Mouse (Mus musculus) bone marrow, adult 2 months (tissue): ENCODE measurements around the gene Rnf10. TPM values are rescaled to one million over a fixed set of nuclear protein-coding genes. Genes with fewer than 3 reads are reported as not detected.

Experiments used
- H3K27ac ChIP-seq: fragments of 200-500 bp; 2 replicates; pipeline ENCODE4 v1.5.1; 2012; ENCODE audit warnings: low read depth, mild to moderate bottlenecking, control low read depth, inconsistent platforms, low read length; ENCODE audit not compliant: control insufficient read depth, poor library complexity, insufficient read depth
- H3K4me1 ChIP-seq: fragments of 200-500 bp; 2 replicates; pipeline ENCODE4 v1.6.1; 2011; ENCODE audit warnings: low read length; ENCODE audit not compliant: control insufficient read depth, insufficient read depth
- H3K4me3 ChIP-seq: fragments of 200-500 bp; replicated peaks from 2 replicates; pipeline ENCODE3; 2011; ENCODE audit warnings: mild to moderate bottlenecking, low read depth, low read length, control low read depth; ENCODE audit not compliant: control insufficient read depth
- CTCF ChIP-seq: fragments of 200-500 bp; IDR thresholded peaks from 2 replicates; pipeline ENCODE4 v1.5.1; 2011; ENCODE audit warnings: low read length, control low read depth; ENCODE audit not compliant: control insufficient read depth, insufficient read depth
- POLR2A ChIP-seq: fragments of 200-500 bp; IDR thresholded peaks from 2 replicates; pipeline ENCODE4 v1.6.1; 2011; ENCODE audit warnings: low read depth, mild to moderate bottlenecking, control low read depth, low read length, borderline replicate concordance; ENCODE audit not compliant: control insufficient read depth
- WGBS: fragments of 180-500 bp; shearing (Covaris S2); methylation state at CpG from one replicate; pipeline ENCODE4 v1.1.7; 2018; 5-methylcytosine and 5-hydroxymethylcytosine counted together
- polyA plus RNA-seq: library from polyadenylated mRNA; stranded (reverse); fragments of >200 nt; gene quantifications from 2 replicates; pipeline ENCODE4 v1.2.4, GENCODE M21; 2011; ENCODE audit warnings: low replicate concordance; ENCODE audit not compliant: missing spikeins, insufficient read depth, insufficient read length

The Rnf10 gene
- polyA plus RNA-seq, 1 experiment = 165 TPM

DNA sequence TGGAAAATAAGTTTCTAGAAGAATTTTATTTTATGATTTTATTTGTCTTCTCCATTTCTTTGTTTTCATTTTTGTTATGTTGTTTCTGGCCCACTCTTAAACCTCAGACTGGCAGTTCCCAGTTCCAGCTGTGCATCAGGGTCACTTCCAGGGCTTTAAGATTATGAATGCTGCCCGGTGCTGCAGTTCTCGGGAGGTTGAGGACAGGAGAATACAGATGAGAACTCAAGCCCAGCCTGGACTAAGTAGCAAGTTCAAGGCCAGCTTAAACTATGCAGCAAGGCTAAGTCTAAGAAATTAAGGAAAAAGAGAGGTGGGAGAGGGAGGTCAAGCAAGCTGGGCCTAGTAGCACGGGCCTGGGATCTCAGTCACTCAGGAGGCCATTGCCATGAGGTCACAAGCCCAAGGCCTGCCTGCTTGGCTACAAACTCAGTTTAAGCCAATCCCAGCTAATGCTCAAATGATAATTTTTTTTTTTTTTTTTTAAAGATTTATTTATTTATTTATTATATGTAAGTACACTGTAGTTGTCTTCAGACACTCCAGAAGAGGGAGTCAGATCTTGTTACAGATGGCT lies 5.1 kb downstream of the Rnf10 start:
- Histone ChIP-seq H3K4me1 (peaks cover 17% of the 10 kb centered on the region), H3K4me3 (no peak overlapping the region), H3K27ac (peak overlapping the region; percentile 81)
- TF ChIP-seq POLR2A (no peak), CTCF (no peak)
- WGBS = 59% methylated on average over 3 of the region's 3 CpGs

DNA sequence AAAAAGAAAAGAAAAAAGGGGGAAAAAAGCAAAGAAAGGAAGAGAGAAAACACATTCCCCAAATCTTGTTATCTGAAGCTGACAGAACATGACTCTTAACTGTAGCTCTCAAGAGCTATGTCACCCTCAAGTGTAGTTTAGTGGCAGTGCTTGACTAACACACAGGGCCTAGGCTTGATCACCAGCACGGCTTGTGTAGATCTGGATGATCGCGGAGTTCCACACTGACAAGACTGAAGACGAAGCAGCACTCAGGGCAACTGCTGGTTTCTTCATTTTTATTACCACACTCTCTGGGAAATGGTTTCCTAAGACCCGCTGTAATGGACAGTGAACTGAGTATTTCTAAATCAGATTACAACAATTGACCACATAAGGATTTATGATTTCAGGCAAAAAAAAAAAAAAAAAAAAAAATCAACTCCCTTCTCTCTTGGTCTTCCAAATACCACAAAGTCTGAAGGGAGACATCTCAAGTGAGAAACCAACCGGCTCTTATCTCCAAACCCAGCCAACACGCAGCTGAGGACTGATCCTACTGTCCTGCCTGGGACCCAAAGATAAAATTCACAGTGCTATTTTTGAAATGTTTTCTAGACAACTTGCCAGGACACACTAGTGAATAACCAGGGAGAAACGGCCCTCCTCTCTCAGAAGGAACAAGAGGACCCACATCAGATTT lies 5.8 kb downstream of the Rnf10 start:
- Histone ChIP-seq H3K4me1 (peaks cover 17% of the 10 kb centered on the region), H3K4me3 (peak overlapping the region; percentile 32), H3K27ac (peak overlapping the region; percentile 84)
- no peak for TF ChIP-seq POLR2A
- no peak for TF ChIP-seq CTCF
- 23% methylated on average over 8 of the region's 8 CpGs for WGBS

DNA sequence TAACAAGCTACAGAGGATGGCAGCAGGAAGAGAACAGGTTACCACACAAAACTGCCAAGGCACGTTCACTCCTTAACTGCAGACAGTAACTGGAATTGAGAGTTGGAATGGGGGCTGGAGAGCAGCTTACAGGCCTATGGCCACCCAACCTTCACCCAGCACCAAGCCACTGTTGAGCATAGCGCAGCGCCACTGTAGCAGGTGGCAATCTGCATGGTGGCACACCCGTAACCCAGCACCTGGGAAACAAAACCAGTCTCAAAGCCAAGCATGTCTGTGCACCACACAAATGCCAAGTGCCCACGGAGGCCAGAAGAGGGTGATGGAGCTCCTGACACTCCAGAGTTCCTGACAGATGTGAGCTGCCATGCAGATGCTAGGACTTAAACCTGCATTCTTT lies 6.4 kb downstream of the Rnf10 start:
- H3K27ac ChIP-seq = peak overlapping the region; percentile 84
- no peak for TF ChIP-seq POLR2A
- no peak for TF ChIP-seq CTCF
- 66% methylated on average over 5 of the region's 5 CpGs for WGBS
- H3K4me1 ChIP-seq = peaks cover 17% of the 10 kb centered on the region
- H3K4me3 ChIP-seq = no peak overlapping the region

DNA sequence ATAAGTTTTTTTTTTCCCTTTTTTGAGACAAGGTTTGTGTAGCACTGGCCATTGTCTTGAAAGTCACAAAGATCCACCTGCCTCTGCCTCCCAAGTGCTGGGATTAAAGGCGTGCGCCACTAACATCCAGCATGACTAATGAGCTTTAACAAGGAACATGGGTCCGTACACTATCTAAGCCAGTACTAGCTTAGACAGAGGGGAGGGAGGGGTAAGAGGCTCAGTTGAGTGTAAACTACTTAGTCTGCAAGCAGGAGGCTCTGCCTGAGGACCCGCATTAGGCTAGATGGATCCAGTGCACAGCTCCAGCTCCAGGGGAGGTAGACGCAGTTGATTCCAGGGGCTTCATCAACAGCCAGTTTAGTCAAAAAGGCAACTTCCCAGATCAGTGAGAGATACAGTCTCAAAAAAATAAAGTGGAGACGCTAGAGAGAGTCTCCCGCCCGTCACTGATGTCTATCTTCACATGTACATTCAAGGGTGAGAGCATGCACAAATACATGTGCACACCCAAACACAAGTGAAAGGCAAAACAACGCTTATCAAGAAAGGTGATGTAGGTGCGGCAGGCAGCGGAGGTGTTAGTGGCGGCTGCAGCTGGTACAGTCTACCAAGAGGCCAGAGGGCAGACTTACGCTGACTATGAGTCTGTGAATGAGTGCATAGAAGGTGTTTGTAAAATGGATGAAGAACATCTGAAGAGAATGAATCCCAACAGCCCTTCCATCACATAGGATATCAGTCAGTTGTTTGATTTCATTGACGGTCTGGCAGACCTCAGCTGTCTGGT lies 10.0 kb downstream of the Rnf10 start:
- 92% methylated on average over 14 of the region's 14 CpGs for WGBS
- H3K27ac ChIP-seq = no peak overlapping the region
- no peak for TF ChIP-seq POLR2A
- TF ChIP-seq CTCF = no peak
- H3K4me3 ChIP-seq = no peak overlapping the region
- H3K4me1 ChIP-seq = peaks cover 13% of the 10 kb centered on the region

DNA sequence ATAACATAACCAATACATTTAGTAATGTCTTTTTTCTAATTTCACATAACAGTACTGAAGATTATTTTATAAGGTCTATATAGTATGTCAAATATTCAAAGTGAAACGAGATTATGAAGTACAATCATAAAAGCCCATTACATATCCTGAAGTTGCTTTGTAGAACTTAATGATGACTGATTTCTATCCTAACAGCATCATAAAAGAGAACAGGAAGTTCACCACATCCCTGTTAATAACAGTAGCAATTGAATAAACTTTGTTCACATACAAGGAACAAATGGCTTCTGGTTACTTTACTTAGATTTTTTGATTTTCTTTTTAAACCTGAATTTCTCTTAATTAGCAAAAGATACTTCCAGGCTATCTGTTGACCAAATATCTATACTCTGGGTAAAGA lies 10.8 kb downstream of the Rnf10 start:
- no peak overlapping the region for H3K27ac ChIP-seq

DNA sequence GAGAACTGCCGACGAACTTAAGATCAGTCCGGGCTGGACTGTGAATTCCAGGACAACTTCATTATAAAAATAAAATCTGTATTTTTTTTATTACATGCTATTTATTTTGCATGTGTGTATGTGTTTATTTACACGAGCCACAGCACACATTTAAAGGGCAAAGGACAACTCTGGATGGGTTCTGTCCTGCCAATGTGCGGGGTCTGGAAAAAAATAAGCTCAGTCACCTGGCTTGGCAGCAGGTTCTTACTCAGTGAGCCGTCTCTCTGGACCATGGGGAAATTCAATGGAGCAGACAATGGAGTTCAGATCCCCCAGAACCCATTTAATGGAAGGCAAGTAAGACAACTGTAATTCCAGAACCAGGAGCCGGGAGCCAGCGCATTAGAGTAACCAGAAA lies 11.6 kb downstream of the Rnf10 start:
- 93% methylated on average over 8 of the region's 8 CpGs for WGBS
- H3K27ac ChIP-seq = no peak overlapping the region
- H3K4me3 ChIP-seq = no peak overlapping the region

More for the DNA sequence above, 10.8 kb downstream of the Rnf10 start:
- 74% methylated on average over 1 of the region's 1 CpGs for WGBS
- H3K4me3 ChIP-seq = no peak overlapping the region
- peaks cover 12% of the 10 kb centered on the region for H3K4me1 ChIP-seq
- TF ChIP-seq POLR2A (no peak), CTCF (no peak)

DNA sequence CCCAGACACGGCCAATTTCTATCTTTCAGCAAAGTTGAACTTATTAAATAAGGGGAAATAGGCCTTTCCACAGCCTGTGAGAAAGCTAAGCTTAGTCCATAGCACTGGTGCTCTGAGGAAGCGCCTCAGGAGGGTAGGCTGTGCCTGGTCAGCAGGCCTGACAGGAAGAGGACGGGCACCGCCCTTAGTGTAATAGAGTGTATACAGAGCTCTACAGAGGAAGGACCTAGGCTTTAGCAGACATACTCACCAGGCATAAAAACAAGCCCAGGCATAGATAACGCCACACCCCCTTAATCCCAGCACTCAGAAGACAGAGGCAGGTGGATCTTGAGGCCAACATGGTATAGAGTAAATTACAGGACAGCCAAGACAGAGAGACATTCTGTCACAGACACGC lies 12.3 kb downstream of the Rnf10 start:
- H3K27ac ChIP-seq = no peak overlapping the region
- peaks cover 3% of the 10 kb centered on the region; the same call in 1 of the 2 replicates for H3K4me1 ChIP-seq
- no peak overlapping the region for H3K4me3 ChIP-seq
- TF ChIP-seq POLR2A (no peak), CTCF (no peak)
- 84% methylated on average over 6 of the region's 6 CpGs for WGBS

More for the DNA sequence above, 11.6 kb downstream of the Rnf10 start:
- TF ChIP-seq POLR2A (no peak), CTCF (no peak)
- peaks cover 7% of the 10 kb centered on the region; the same call in 1 of the 2 replicates for H3K4me1 ChIP-seq

DNA sequence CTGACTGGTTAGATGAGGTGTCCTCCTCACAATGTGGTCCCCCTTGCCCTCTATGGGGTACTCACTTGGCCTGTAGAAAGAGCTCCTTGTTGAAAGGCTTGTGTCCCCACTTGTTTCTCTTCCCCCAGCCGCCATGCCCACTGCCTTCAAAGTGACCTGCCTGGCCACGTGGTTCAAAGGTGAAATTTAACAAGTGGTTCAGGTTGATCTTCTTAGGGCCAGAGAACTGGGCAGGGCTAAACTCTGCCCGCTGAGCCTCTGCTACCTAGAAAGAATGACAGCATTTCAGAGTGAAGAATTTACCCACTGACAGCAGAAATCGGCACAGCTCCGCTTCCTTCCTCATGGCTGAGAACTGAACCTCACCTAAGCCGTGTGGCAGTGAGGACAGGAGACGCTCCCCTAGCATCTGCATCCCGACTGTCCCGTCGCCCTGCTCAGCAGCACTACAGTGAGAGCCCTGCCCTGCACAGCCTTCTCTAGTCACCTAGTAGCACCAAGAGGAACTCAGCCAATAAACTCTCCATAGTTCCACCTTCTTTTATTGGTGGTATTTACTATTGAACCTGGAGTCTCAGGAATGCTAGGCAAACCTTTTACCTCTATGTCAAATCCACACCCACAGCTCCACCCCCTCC lies 15.7 kb downstream of the Rnf10 start:
- TF ChIP-seq POLR2A (no peak), CTCF (no peak)
- Histone ChIP-seq H3K27ac (no peak overlapping the region), H3K4me1 (no peaks in the 10 kb centered on the region; the same call in 1 of the 2 replicates), H3K4me3 (no peak overlapping the region)
- 92% methylated on average over 10 of the region's 10 CpGs for WGBS
